Mouse (Mus musculus): ENCODE data around the gene Glce. TPM values are rescaled to one million over a fixed set of nuclear protein-coding genes. Genes with fewer than 3 reads are reported as not detected.

Glce gene
- 26.6 and 26.8 TPM in 2 replicates for polyA plus RNA-seq (2016; fragmentation: Nextera tagmentation; extraction: Ambion mirVana)

- H3K27ac ChIP-seq (replicated peaks), result peak within 1 kb of the TSS; percentile 93
- peaks cover 22% of the 10 kb centered on the region for H3K4me1 ChIP-seq
- H3K9me3 ChIP-seq, result no peaks in the 10 kb centered on the region
- 0 out of 2 replicates have a peak, but pooled peaks cover 3% of the 10 kb centered on the region for H3K27me3 ChIP-seq (replicated peaks; ENCODE audit: low read depth, poor library complexity, severe bottlenecking)
- no peaks in the 10 kb centered on the region for H3K36me3 ChIP-seq (replicated peaks)
- H3K4me3 ChIP-seq, result peak within 1 kb of the TSS; percentile 80
- under 1% methylated on average over 51 of the region's 51 CpGs for WGBS
- peak; percentile 98 for DNase-seq (ENCODE audit: low spot score)
These were observed at the start of gene Glce for GRCm38 (mm10) chr9:62122508-62123215. Glce (minus strand) TSS chr9:62122655.

DNA sequence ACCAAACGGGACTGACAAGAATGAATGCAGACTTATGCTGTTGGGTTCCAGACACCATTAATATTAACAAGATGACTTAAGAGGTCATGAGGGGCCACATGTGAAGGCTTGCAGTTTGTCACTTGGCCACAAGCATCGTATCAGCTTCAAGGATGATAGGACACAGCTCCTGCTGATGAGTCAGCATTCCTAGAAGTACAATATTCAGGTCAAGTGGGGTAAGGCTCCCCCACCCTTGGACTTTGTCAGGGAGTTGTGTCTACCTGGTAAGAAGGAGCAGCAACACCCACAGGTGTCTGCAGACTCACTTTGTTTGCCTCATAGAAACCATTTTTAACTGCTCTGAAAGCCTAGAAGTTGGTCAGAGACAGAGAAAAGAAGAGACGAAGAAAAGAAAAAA lies 49.8 kb upstream of the Glce start:
- Histone ChIP-seq H3K36me3 (replicated peaks) (no peaks in the 10 kb centered on the region), H3K4me1 (peaks cover 14% of the 10 kb centered on the region), H3K27me3 (replicated peaks; ENCODE audit: low read depth, poor library complexity, severe bottlenecking) (no peaks in the 10 kb centered on the region), H3K4me3 (no peak overlapping the region), H3K27ac (replicated peaks) (no peak overlapping the region), H3K9me3 (peaks cover 5% of the 10 kb centered on the region; the same call in 1 of the 2 replicates)
- WGBS, result 84% methylated on average over 3 of the region's 3 CpGs
- no peak for DNase-seq (ENCODE audit: low spot score)

GRCm38 (mm10) chr9:62170921-62171320 lies 48.5 kb upstream of the Glce start:
- peaks cover 5% of the 10 kb centered on the region; the same call in 1 of the 2 replicates for H3K9me3 ChIP-seq
- DNase-seq (ENCODE audit: low spot score), result no peak
- no peak overlapping the region for H3K27ac ChIP-seq (replicated peaks)
- H3K27me3 ChIP-seq (replicated peaks; ENCODE audit: low read depth, poor library complexity, severe bottlenecking), result 0 out of 2 replicates have a peak, but pooled peaks cover 2% of the 10 kb centered on the region
- H3K36me3 ChIP-seq (replicated peaks), result no peaks in the 10 kb centered on the region
- 89% methylated on average over 2 of the region's 2 CpGs for WGBS
- H3K4me1 ChIP-seq, result peaks cover 27% of the 10 kb centered on the region
- H3K4me3 ChIP-seq, result no peak overlapping the region

GRCm38 (mm10) chr9:62166621-62167020 lies 44.2 kb upstream of the Glce start:
- WGBS, result 54% methylated on average over 5 of the region's 5 CpGs

GRCm38 (mm10) chr9:62166186-62166585 lies 43.7 kb upstream of the Glce start:
- peak; percentile 53 for DNase-seq (ENCODE audit: low spot score)
- H3K36me3 ChIP-seq (replicated peaks), result no peaks in the 10 kb centered on the region
- no peak overlapping the region for H3K4me3 ChIP-seq
- H3K4me1 ChIP-seq, result peaks cover 56% of the 10 kb centered on the region
- H3K9me3 ChIP-seq, result no peaks in the 10 kb centered on the region
- H3K27me3 ChIP-seq (replicated peaks; ENCODE audit: low read depth, poor library complexity, severe bottlenecking), result peaks cover 14% of the 10 kb centered on the region; the same call in 1 of the 2 replicates
- WGBS, result 31% methylated on average over 4 of the region's 4 CpGs
- H3K27ac ChIP-seq (replicated peaks), result peak overlapping the region; percentile 32; the same call in 1 of the 2 replicates

More at GRCm38 (mm10) chr9:62166621-62167020, 44.2 kb upstream of the Glce start:
- peak overlapping the region; percentile 65 for H3K27ac ChIP-seq (replicated peaks)
- H3K4me1 ChIP-seq, result peaks cover 54% of the 10 kb centered on the region
- DNase-seq (ENCODE audit: low spot score), result no peak
- H3K27me3 ChIP-seq (replicated peaks; ENCODE audit: low read depth, poor library complexity, severe bottlenecking), result peaks cover 14% of the 10 kb centered on the region; the same call in 1 of the 2 replicates
- H3K4me3 ChIP-seq, result no peak overlapping the region
- no peaks in the 10 kb centered on the region for H3K9me3 ChIP-seq
- H3K36me3 ChIP-seq (replicated peaks), result no peaks in the 10 kb centered on the region

GRCm38 (mm10) chr9:62162889-62163291 lies 40.4 kb upstream of the Glce start:
- H3K27ac ChIP-seq (replicated peaks), result peak overlapping the region; percentile 81
- H3K4me3 ChIP-seq, result no peak overlapping the region
- peaks cover 55% of the 10 kb centered on the region for H3K4me1 ChIP-seq
- no peaks in the 10 kb centered on the region for H3K36me3 ChIP-seq (replicated peaks)
- peak; percentile 82 for DNase-seq (ENCODE audit: low spot score)
- H3K9me3 ChIP-seq, result no peaks in the 10 kb centered on the region
- H3K27me3 ChIP-seq (replicated peaks; ENCODE audit: low read depth, poor library complexity, severe bottlenecking), result peaks cover 19% of the 10 kb centered on the region; the same call in 1 of the 2 replicates
- WGBS, result 15% methylated on average over 4 of the region's 4 CpGs

GRCm38 (mm10) chr9:62160788-62161187 lies 38.3 kb upstream of the Glce start:
- no peak for DNase-seq (ENCODE audit: low spot score)
- H3K4me3 ChIP-seq, result no peak overlapping the region
- 68% methylated on average over 6 of the region's 6 CpGs for WGBS
- peaks cover 15% of the 10 kb centered on the region; the same call in 1 of the 2 replicates for H3K27me3 ChIP-seq (replicated peaks; ENCODE audit: low read depth, poor library complexity, severe bottlenecking)
- peaks cover 49% of the 10 kb centered on the region for H3K4me1 ChIP-seq
- peak overlapping the region; percentile 40; the same call in 1 of the 2 replicates for H3K27ac ChIP-seq (replicated peaks)
- H3K36me3 ChIP-seq (replicated peaks), result no peaks in the 10 kb centered on the region
- no peaks in the 10 kb centered on the region for H3K9me3 ChIP-seq

- WGBS, result 83% methylated on average over 4 of the region's 4 CpGs
- no peaks in the 10 kb centered on the region for H3K36me3 ChIP-seq (replicated peaks)
- H3K9me3 ChIP-seq, result no peaks in the 10 kb centered on the region
- no peak overlapping the region for H3K27ac ChIP-seq (replicated peaks)
- H3K4me3 ChIP-seq, result no peak overlapping the region
- 0 out of 2 replicates have a peak, but pooled peaks cover 5% of the 10 kb centered on the region for H3K27me3 ChIP-seq (replicated peaks; ENCODE audit: low read depth, poor library complexity, severe bottlenecking)
- H3K4me1 ChIP-seq, result peaks cover 56% of the 10 kb centered on the region
- no peak for DNase-seq (ENCODE audit: low spot score)
These were observed 36.3 kb upstream of the Glce start for GRCm38 (mm10) chr9:62158746-62159145.

DNA sequence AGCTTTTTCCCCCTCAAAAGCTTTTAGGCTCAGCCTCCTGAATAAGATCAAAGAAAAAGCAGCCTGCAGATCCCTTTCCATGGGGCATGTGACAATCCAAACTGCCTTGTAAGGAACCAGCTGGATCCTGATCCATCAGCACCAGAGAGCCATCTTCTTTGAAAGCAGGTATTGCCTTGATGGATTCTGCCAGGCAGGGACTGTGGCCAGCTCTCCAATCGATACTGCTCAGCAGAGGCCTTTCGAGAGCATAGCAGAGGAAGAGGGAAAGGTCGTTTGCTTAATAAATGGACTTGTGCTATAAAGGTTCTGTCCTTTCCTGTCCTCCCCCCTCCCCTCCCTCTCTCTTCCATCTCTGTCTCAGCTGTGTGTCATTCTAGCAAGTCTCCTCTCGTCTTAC lies 33.4 kb upstream of the Glce start:
- 0 out of 2 replicates have a peak, but pooled peaks cover 9% of the 10 kb centered on the region for H3K27me3 ChIP-seq (replicated peaks; ENCODE audit: low read depth, poor library complexity, severe bottlenecking)
- no peak overlapping the region for H3K27ac ChIP-seq (replicated peaks)
- H3K9me3 ChIP-seq, result no peaks in the 10 kb centered on the region
- WGBS, result 53% methylated on average over 4 of the region's 4 CpGs
- DNase-seq (ENCODE audit: low spot score), result no peak
- H3K4me3 ChIP-seq, result no peak overlapping the region
- H3K36me3 ChIP-seq (replicated peaks), result no peaks in the 10 kb centered on the region
- H3K4me1 ChIP-seq, result peaks cover 41% of the 10 kb centered on the region

DNA sequence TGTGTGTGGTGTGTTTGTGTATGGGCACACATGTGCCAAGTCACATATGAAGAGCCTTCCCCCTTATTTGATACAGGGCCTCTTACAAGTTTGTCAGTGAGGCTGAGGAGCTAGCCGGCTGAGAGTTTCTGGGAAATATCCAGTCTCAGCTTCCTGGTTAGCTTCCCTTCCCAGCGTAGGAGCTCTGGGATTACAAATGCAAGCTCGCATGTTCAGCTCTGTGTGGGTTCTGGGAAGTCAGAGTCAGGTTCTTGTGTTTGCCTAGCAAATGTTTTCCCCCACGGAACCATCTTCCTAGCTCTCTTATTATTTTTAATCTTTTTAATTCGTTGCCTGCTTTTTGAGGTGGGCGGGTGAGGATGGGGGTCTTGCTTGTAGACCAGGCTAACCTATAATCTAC lies 32.9 kb upstream of the Glce start:
- Histone ChIP-seq H3K36me3 (replicated peaks) (no peaks in the 10 kb centered on the region), H3K27me3 (replicated peaks; ENCODE audit: low read depth, poor library complexity, severe bottlenecking) (0 out of 2 replicates have a peak, but pooled peaks cover 9% of the 10 kb centered on the region), H3K27ac (replicated peaks) (0 out of 2 replicates have a peak overlapping the region, but pooled peaks have one; percentile 40), H3K4me3 (no peak overlapping the region), H3K9me3 (no peaks in the 10 kb centered on the region), H3K4me1 (peaks cover 37% of the 10 kb centered on the region)
- WGBS, result 85% methylated on average over 6 of the region's 6 CpGs
- no peak for DNase-seq (ENCODE audit: low spot score)

GRCm38 (mm10) chr9:62154956-62155355 lies 32.5 kb upstream of the Glce start:
- DNase-seq (ENCODE audit: low spot score), result no peak
- Histone ChIP-seq H3K9me3 (no peaks in the 10 kb centered on the region), H3K27ac (replicated peaks) (peak overlapping the region; percentile 40; the same call in 1 of the 2 replicates), H3K27me3 (replicated peaks; ENCODE audit: low read depth, poor library complexity, severe bottlenecking) (0 out of 2 replicates have a peak, but pooled peaks cover 9% of the 10 kb centered on the region), H3K4me3 (no peak overlapping the region), H3K4me1 (peaks cover 37% of the 10 kb centered on the region), H3K36me3 (replicated peaks) (no peaks in the 10 kb centered on the region)
- 62% methylated on average over 7 of the region's 7 CpGs for WGBS

- no peaks in the 10 kb centered on the region for H3K9me3 ChIP-seq
- H3K36me3 ChIP-seq (replicated peaks), result no peaks in the 10 kb centered on the region
- 70% methylated on average over 3 of the region's 3 CpGs for WGBS
- H3K4me1 ChIP-seq, result peaks cover 37% of the 10 kb centered on the region
- H3K4me3 ChIP-seq, result no peak overlapping the region
- 0 out of 2 replicates have a peak, but pooled peaks cover 9% of the 10 kb centered on the region for H3K27me3 ChIP-seq (replicated peaks; ENCODE audit: low read depth, poor library complexity, severe bottlenecking)
- H3K27ac ChIP-seq (replicated peaks), result peak overlapping the region; percentile 40; the same call in 1 of the 2 replicates
- DNase-seq (ENCODE audit: low spot score), result no peak
These were observed 32.1 kb upstream of the Glce start for GRCm38 (mm10) chr9:62154551-62154950.

GRCm38 (mm10) chr9:62153263-62153662 lies 30.8 kb upstream of the Glce start:
- DNase-seq (ENCODE audit: low spot score), result no peak
- peaks cover 37% of the 10 kb centered on the region for H3K4me1 ChIP-seq
- no peaks in the 10 kb centered on the region for H3K9me3 ChIP-seq
- no peaks in the 10 kb centered on the region for H3K36me3 ChIP-seq (replicated peaks)
- H3K4me3 ChIP-seq, result no peak overlapping the region
- 82% methylated on average over 7 of the region's 7 CpGs for WGBS
- no peak overlapping the region for H3K27ac ChIP-seq (replicated peaks)
- H3K27me3 ChIP-seq (replicated peaks; ENCODE audit: low read depth, poor library complexity, severe bottlenecking), result 0 out of 2 replicates have a peak, but pooled peaks cover 4% of the 10 kb centered on the region

Measured in embryonic facial prominence, embryonic 10.5 days (tissue).